13 mouse cellular contexts compared by ENCODE assay signal in the genomic region with DNA sequence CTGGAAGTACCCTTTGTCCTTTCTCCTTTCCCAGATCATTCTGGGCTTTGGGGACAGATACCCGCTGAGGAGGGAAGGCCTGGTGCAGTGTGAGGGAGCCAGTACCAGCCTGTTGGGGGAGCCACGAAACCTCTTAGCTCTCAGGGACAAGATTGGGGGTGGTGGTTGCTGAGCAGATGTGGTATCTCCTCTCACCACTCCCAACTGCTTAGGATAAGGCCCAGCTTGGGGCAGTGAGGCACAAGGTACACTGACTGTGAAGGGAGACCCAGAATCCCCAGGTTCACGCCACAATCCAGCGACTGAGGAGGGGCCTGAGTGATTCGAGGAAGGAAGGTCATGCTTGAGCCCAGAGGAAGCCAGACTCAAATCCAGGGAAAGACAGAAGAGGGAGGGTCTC. TPM values are rescaled to one million over a fixed set of nuclear protein-coding genes. Genes with fewer than 3 reads are reported as not detected.
DNase-seq lines count a peak whose midpoint lies in the region; ATAC-seq and TF ChIP-seq lines count a peak whose summit lies in the region.
"Had no signal": no experiment of that assay in that cellular context is flagged by ENCODE, and none has a peak within 500 bp of the region (broad histone marks: within the 10 kb centered on the region; RNA-seq: fewer than 3 reads in every experiment).

No protein-coding gene starts in this region.

- H3K9me3 ChIP-seq in MEL (replicated peaks; ENCODE audit: insufficient read depth, low read length): no peaks in the 10 kb centered on the region
- no peaks in the 10 kb centered on the region for H3K9me3 ChIP-seq in liver, postnatal 0 days (ENCODE audit: low read length)
- H3K9me3 ChIP-seq: lung, embryonic 15.5 days had no signal

- no peak overlapping the region for H3K9ac ChIP-seq in MEL (ENCODE audit: control insufficient read depth, low read depth, low read length, poor library complexity, severe bottlenecking)
- no peak overlapping the region for H3K9ac ChIP-seq in liver, postnatal 0 days (replicated peaks)
- H3K9ac ChIP-seq: lung, embryonic 15.5 days had no signal

- H3K4me1 ChIP-seq in MEL (ENCODE audit: control insufficient read depth in 1 of 2, insufficient read depth in 2 of 2, low read length in 2 of 2): peaks cover 0 to 27% of the 10 kb centered on the region in 2 experiments; a peak in 3 of 4 replicates
- 0 out of 2 replicates have a peak, but pooled peaks cover 2% of the 10 kb centered on the region for H3K4me1 ChIP-seq in cortical plate, adult 2 months (ENCODE audit: control insufficient read depth, insufficient read depth, low read length)
- H3K4me1 ChIP-seq in liver, postnatal 0 days (ENCODE audit: insufficient read depth): peaks cover 2% of the 10 kb centered on the region; the same call in 1 of the 2 replicates

- no peak overlapping the region for H3K4me2 ChIP-seq in liver, postnatal 0 days (ENCODE audit: low read depth, low read length)
- H3K4me2 ChIP-seq: lung, embryonic 15.5 days had no signal

- peak; percentile 58 for TF ChIP-seq RAD21 in MEL (IDR thresholded peaks at IDR 0.05; ENCODE audit: low read depth, low read length)

- peaks cover 0 to 4% of the 10 kb centered on the region in 2 experiments; a peak in 1 of 4 replicates for H3K36me3 ChIP-seq in MEL (ENCODE audit: control insufficient read depth in 1 of 2, insufficient read depth in 2 of 2, low read length in 2 of 2)
- no peaks in the 10 kb centered on the region for H3K36me3 ChIP-seq in liver, postnatal 0 days (replicated peaks; ENCODE audit: insufficient read depth, low read length)
- H3K36me3 ChIP-seq: lung, embryonic 15.5 days had no signal

- H3K27me3 ChIP-seq in MEL (ENCODE audit: control insufficient read depth in 1 of 2, insufficient read depth in 2 of 2, low read length in 2 of 2): no peaks in the 10 kb centered on the region
- peaks cover 48% of the 10 kb centered on the region for H3K27me3 ChIP-seq in liver, postnatal 0 days (ENCODE audit: insufficient read depth, low read length)

- TF ChIP-seq POLR2A in MEL (IDR thresholded peaks at IDR 0.05; ENCODE audit: control insufficient read depth in 1 of 2, insufficient read depth in 1 of 2, low read depth in 1 of 2, low read length in 2 of 2, poor library complexity in 1 of 2): no peak
- TF ChIP-seq POLR2A in cortical plate, adult 2 months (IDR thresholded peaks at IDR 0.05; ENCODE audit: extremely low read depth, insufficient read depth, low read length): no peak

- H3K4me3 ChIP-seq in layer of hippocampus, adult 2 months: no peak overlapping the region
- H3K4me3 ChIP-seq in MEL (ENCODE audit: control insufficient read depth in 1 of 2, insufficient read depth in 1 of 2, low read depth in 2 of 2, low read length in 2 of 2): no peak overlapping the region
- H3K4me3 ChIP-seq in cortical plate, adult 2 months (ENCODE audit: insufficient read depth, low read length): no peak overlapping the region
- no peak overlapping the region for H3K4me3 ChIP-seq in liver, postnatal 0 days (ENCODE audit: low read depth, low read length)
- H3K4me3 ChIP-seq: erythroblast, embryonic 14.5 days; lung, embryonic 15.5 days had no signal

- H3K79me2 ChIP-seq in MEL (ENCODE audit: control insufficient read depth, insufficient read depth, low read length, poor library complexity): no peaks in the 10 kb centered on the region

- peak; percentile 47 for ATAC-seq in liver, postnatal 0 days
- ATAC-seq in erythroblast, adult 5-6 weeks (replicated peaks; ENCODE audit: low FRiP score, poor library complexity, severe bottlenecking): no peak

- 29% methylated on average over 5 of the region's 5 CpGs for WGBS in liver, postnatal 0 days (ENCODE audit: insufficient replicate concordance)

- H3K27ac ChIP-seq in layer of hippocampus, adult 2 months: no peak overlapping the region
- no peak overlapping the region for H3K27ac ChIP-seq in MEL (ENCODE audit: control insufficient read depth, low read depth, low read length)
- H3K27ac ChIP-seq in cortical plate, adult 2 months (ENCODE audit: insufficient read depth, low read length): no peak overlapping the region
- H3K27ac ChIP-seq in liver, postnatal 0 days (ENCODE audit: low read depth): no peak overlapping the region
- H3K27ac ChIP-seq: lung, embryonic 15.5 days had no signal

- no peak for DNase-seq in layer of hippocampus, adult 2 months (ENCODE audit: low spot score in 2 of 2)
- no peak for DNase-seq in layer of hippocampus, postnatal 36 days
- DNase-seq in MEL (ENCODE audit: low read depth, low spot score): peak; percentile 79
- no peak for DNase-seq in liver, postnatal 0 days
- DNase-seq in urinary bladder, postnatal 10 days (ENCODE audit: low spot score): no peak
- DNase-seq in retina, embryonic 14.5 days (ENCODE audit: low spot score): no peak
- DNase-seq: heart, postnatal 36 days; kidney, adult 9 months had no signal

- peak; percentile 70 to 87 for TF ChIP-seq EP300 in MEL (IDR thresholded peaks at IDR 0.05; ENCODE audit: low read depth in 1 of 2, low read length in 2 of 2)
- no peak for TF ChIP-seq EP300 in liver, postnatal 0 days (IDR thresholded peaks at IDR 0.05; ENCODE audit: low read depth)

- peak; percentile 39 for TF ChIP-seq CTCF in layer of hippocampus, adult 2 months (conservative IDR thresholded peaks at IDR 0.05)
- peak; percentile 21 to 68 (median 66); a peak in 4 of 6 replicates for TF ChIP-seq CTCF in MEL (IDR thresholded peaks at IDR 0.05 in 2 of 3, conservative IDR thresholded peaks at IDR 0.05 in 1 of 3; ENCODE audit: control insufficient read depth in 1 of 3, insufficient read depth in 1 of 3, low read depth in 2 of 3, low read length in 3 of 3, poor library complexity in 1 of 3, severe bottlenecking in 1 of 3)
- peak; percentile 42 for TF ChIP-seq CTCF in cortical plate, adult 2 months (IDR thresholded peaks at IDR 0.05; ENCODE audit: extremely low read depth, insufficient read depth, low read length)
- TF ChIP-seq CTCF in liver, postnatal 0 days (IDR thresholded peaks at IDR 0.05; ENCODE audit: low read depth): peak; percentile 29; the same call in 1 of the 2 replicates

TF ChIP-seq in MEL, 35 proteins besides CTCF, POLR2A, EP300 and RAD21 (continues in another document):
- TF ChIP-seq CHD2 (IDR thresholded peaks at IDR 0.05; ENCODE audit: low read length) (no peak), TBP (IDR thresholded peaks at IDR 0.05; ENCODE audit: low read depth, low read length) (no peak)

RNA-seq across cellular contexts. Expression of a gene that starts 6.1 kb away (rescaled TPM):
- total RNA-seq in layer of hippocampus, adult 2 months (2021): 10 to 100 TPM; 46.4 to 47.6 TPM
- 10 to 100 TPM; 42.8 to 44.2 TPM for total RNA-seq in layer of hippocampus, postnatal 36 days (2021)
- not detected in 2 replicates for total RNA-seq in MEL (2012; rRNA removed)
- not detected for polyA plus RNA-seq in MEL (2012; ENCODE audit: insufficient read depth in 1 of 2, insufficient read length in 2 of 2, low read depth in 1 of 2, low replicate concordance in 2 of 2, missing spikeins in 1 of 2)
- polyA plus RNA-seq in cortical plate, adult 2 months (2012; rRNA removed): 83.6 and 103 TPM in 2 replicates
- polyA plus RNA-seq in liver, postnatal 0 days (2015; fragmentation: Nextera tagmentation; extraction: Ambion mirVana): not detected in 2 replicates
- total RNA-seq in erythroblast, adult 5-6 weeks (2015; ENCODE audit: low replicate concordance): not detected in 2 replicates
- total RNA-seq in erythroblast, adult 5-6 weeks (2017; ENCODE audit: low replicate concordance): not detected in 2 replicates
- total RNA-seq: monocyte, adult 5-6 weeks had no signal
- polyA plus RNA-seq: erythroblast, embryonic 14.5 days; lung, embryonic 15.5 days had no signal

RNA-seq across cellular contexts. Expression of a gene that starts 20.9 kb away (rescaled TPM):
- total RNA-seq in layer of hippocampus, adult 2 months (2021): 10 to 100 TPM; 46.0 to 49.2 TPM
- total RNA-seq in layer of hippocampus, postnatal 36 days (2021): 10 to 100 TPM; 46.0 to 46.8 TPM
- 13.3 and 18.9 TPM in 2 replicates for total RNA-seq in MEL (2012; rRNA removed)
- 10 to 100 TPM in 1 of 2 experiments, not detected in 1; 25.5 TPM for polyA plus RNA-seq in MEL (2012; ENCODE audit: insufficient read depth in 1 of 2, insufficient read length in 2 of 2, low read depth in 1 of 2, low replicate concordance in 2 of 2, missing spikeins in 1 of 2)
- 45.3 and 48.2 TPM in 2 replicates for polyA plus RNA-seq in cortical plate, adult 2 months (2012; rRNA removed)
- polyA plus RNA-seq in liver, postnatal 0 days (2015; fragmentation: Nextera tagmentation; extraction: Ambion mirVana): 9.6 and 10.5 TPM in 2 replicates
- 8.2 and 10.0 TPM in 2 replicates for total RNA-seq in erythroblast, adult 5-6 weeks (2015; ENCODE audit: low replicate concordance)
- 9.2 and 15.2 TPM in 2 replicates for total RNA-seq in erythroblast, adult 5-6 weeks (2017; ENCODE audit: low replicate concordance)

RNA-seq across cellular contexts. Expression of a gene that starts 27.8 kb away (rescaled TPM):
- total RNA-seq in layer of hippocampus, adult 2 months (2021): 10 to 100 TPM; 19.2 to 22.7 TPM
- 10 to 100 TPM; 18.3 to 25.3 TPM for total RNA-seq in layer of hippocampus, postnatal 36 days (2021)
- total RNA-seq in MEL (2012; rRNA removed): 35.2 and 41.2 TPM in 2 replicates
- 10 to 100 TPM in 1 of 2 experiments, not detected in 1; 30.9 TPM for polyA plus RNA-seq in MEL (2012; ENCODE audit: insufficient read depth in 1 of 2, insufficient read length in 2 of 2, low read depth in 1 of 2, low replicate concordance in 2 of 2, missing spikeins in 1 of 2)
- 27.4 and 28.4 TPM in 2 replicates for polyA plus RNA-seq in cortical plate, adult 2 months (2012; rRNA removed)
- 9.6 and 9.8 TPM in 2 replicates for polyA plus RNA-seq in liver, postnatal 0 days (2015; fragmentation: Nextera tagmentation; extraction: Ambion mirVana)
- total RNA-seq in erythroblast, adult 5-6 weeks (2015; ENCODE audit: low replicate concordance): not detected in 2 replicates
- total RNA-seq in erythroblast, adult 5-6 weeks (2017; ENCODE audit: low replicate concordance): 2.8 and 4.9 TPM in 2 replicates

RNA-seq across cellular contexts. Expression of a gene that starts 55.9 kb away (rescaled TPM):
- 10 to 100 TPM; 43.2 to 44.9 TPM for total RNA-seq in layer of hippocampus, adult 2 months (2021)
- total RNA-seq in layer of hippocampus, postnatal 36 days (2021): 10 to 100 TPM; 42.2 to 43.7 TPM
- total RNA-seq in MEL (2012; rRNA removed): 2.8 and 3.1 TPM in 2 replicates
- polyA plus RNA-seq in MEL (2012; ENCODE audit: insufficient read depth in 1 of 2, insufficient read length in 2 of 2, low read depth in 1 of 2, low replicate concordance in 2 of 2, missing spikeins in 1 of 2): 1 to 10 TPM in 1 of 2 experiments, not detected in 1; 4.3 TPM
- polyA plus RNA-seq in cortical plate, adult 2 months (2012; rRNA removed): 30.9 and 33.8 TPM in 2 replicates
- polyA plus RNA-seq in liver, postnatal 0 days (2015; fragmentation: Nextera tagmentation; extraction: Ambion mirVana): 0.50 and 0.62 TPM in 2 replicates
- total RNA-seq in erythroblast, adult 5-6 weeks (2015; ENCODE audit: low replicate concordance): not detected in 2 replicates
- total RNA-seq in erythroblast, adult 5-6 weeks (2017; ENCODE audit: low replicate concordance): 0.34 and 0.84 TPM in 2 replicates

RNA-seq across cellular contexts. Expression of a gene that starts 55.9 kb away (rescaled TPM):
- total RNA-seq in layer of hippocampus, adult 2 months (2021): 100 to 1,000 TPM; 166 to 176 TPM
- 100 to 1,000 TPM; 164 to 173 TPM for total RNA-seq in layer of hippocampus, postnatal 36 days (2021)
- 515 and 606 TPM in 2 replicates for total RNA-seq in MEL (2012; rRNA removed)
- 100 to 1,000 TPM; 394 to 458 TPM for polyA plus RNA-seq in MEL (2012; ENCODE audit: insufficient read depth in 1 of 2, insufficient read length in 2 of 2, low read depth in 1 of 2, low replicate concordance in 2 of 2, missing spikeins in 1 of 2)
- polyA plus RNA-seq in cortical plate, adult 2 months (2012; rRNA removed): 211 and 215 TPM in 2 replicates
- polyA plus RNA-seq in liver, postnatal 0 days (2015; fragmentation: Nextera tagmentation; extraction: Ambion mirVana): 264 and 278 TPM in 2 replicates
- 66.3 and 90.5 TPM in 2 replicates for total RNA-seq in erythroblast, adult 5-6 weeks (2015; ENCODE audit: low replicate concordance)
- 48.8 and 90.3 TPM in 2 replicates for total RNA-seq in erythroblast, adult 5-6 weeks (2017; ENCODE audit: low replicate concordance)

Comparison
In these comparisons a context has a peak if more than half of its experiments do, and no peak if none do; other contexts are left out.
1. RNA of a gene that starts 6.1 kb away (total RNA-seq): 46.4 to 47.6 TPM in layer of hippocampus, adult 2 months and 42.8 to 44.2 TPM in layer of hippocampus, postnatal 36 days; not detected in MEL and not detected in erythroblast, adult 5-6 weeks; every median in the first group is over 10 times any median in the second.
2. Peak in every context shown above with its lines, with median percentiles within 50 percentile points of each other: CTCF ChIP-seq.